Mouse (Mus musculus) CD4-positive, CD25-positive, alpha-beta regulatory T cell, adult 4 months (primary cell): ENCODE data around the gene Baz2b. TPM values are rescaled to one million over a fixed set of nuclear protein-coding genes. Genes with fewer than 3 reads are reported as not detected.
"Not testable (repeated sequence)": the region's sequence is repeated elsewhere in the genome, so short reads cannot be mapped to it uniquely, and the experiment has no call there.

Source experiments
- ATAC-seq: one replicate; pipeline ENCODE4 v1.8.0; 2017
- polyA plus RNA-seq, 2 experiments: library from polyadenylated mRNA; unstranded; fragments of 100-300 nt; shearing (Covaris generic); gene quantifications; one replicate each; pipeline ENCODE4 v1.2.1; 2017

Baz2b gene
- polyA plus RNA-seq, 2 experiments from 2014 or later: 30.7 to 38.0 TPM

- no peak for ATAC-seq
These were observed 120.7 kb downstream of the Baz2b start for GRCm38 (mm10) chr2:60088785-60089527.

- no peak for ATAC-seq
These were observed 123.3 kb downstream of the Baz2b start for GRCm38 (mm10) chr2:60086197-60086903.

DNA sequence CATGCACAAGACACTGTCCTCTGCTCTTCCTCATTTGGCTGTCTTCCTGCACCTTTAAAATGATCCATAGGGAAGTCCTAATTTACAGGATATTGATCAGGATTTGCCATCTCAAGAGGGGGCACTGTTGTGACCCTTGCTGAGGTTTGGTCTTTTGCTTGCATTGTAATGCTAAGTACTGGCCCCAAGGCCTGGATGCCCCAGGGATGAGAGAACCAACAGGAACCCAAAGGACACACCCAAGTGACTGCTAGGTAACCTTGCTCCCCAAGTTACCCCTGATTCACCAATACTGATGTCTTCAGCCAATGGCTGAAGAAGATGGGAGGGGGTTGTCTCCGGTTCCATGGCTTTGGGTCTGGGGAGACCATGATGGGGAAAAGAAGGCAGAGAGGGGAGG lies 124.8 kb downstream of the Baz2b start:
- no peak for ATAC-seq

GRCm38 (mm10) chr2:60082984-60083636 lies 126.5 kb downstream of the Baz2b start:
- peak; percentile 65 for ATAC-seq

- no peak for ATAC-seq
These were observed 127.4 kb downstream of the Baz2b start for GRCm38 (mm10) chr2:60082225-60082624.

DNA sequence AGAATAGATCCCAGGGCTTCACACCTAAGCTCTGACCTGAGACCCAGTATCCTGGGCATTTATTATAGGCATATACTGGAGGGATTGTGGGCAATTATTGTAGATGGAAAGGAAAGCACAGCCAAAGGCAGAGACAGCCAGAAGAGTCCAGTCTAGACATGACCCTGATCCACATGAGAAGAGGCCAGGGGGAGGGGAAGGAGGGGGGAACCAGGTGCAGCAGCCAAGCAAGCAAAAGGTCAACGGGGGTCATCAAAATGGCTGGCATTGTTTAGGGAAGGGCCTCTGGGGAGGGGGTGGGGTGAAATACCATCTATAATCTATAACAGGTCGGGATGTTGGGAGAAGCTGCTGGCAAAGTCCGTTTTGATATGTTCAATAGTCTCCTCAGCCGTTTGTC lies 128.8 kb downstream of the Baz2b start:
- ATAC-seq: no peak

DNA sequence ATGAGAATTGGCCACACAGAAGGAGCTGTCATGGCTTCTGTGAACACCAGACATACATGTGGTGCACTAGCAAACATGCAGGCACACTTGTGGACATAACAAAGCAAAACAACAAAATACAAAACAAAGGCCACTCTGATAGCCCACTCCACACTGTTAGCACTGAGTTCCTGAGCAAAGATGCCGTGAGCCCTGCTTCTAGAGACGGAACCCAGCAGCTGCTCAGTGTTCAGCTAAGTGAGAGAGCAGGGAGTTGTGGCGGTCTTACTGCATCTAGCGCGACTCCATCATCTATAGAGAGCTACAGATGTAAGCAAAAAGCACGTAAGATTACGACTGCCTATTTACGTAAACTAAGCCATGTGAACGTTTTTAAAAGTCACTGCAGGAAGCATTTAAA lies 132.0 kb downstream of the Baz2b start:
- ATAC-seq: no peak

DNA sequence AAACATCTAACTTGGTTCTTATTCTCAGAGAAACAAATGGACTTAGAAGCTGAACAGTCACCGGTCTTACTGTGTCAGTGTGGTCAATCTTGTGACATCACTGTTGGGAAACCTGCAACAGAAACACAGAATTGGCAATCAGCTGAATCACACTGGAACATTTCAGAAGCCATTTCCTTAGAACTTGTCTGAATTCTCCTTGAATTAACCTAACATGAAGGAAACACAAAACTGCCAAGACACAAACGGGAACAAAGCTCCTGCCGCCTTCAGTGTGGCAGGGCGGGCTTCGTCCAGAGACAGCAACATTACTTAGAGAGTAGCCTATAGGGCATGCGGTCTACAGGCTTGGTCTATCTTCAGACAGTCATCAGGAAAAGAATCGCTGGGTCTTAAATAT lies 132.8 kb downstream of the Baz2b start:
- no peak for ATAC-seq

GRCm38 (mm10) chr2:60076025-60076424 lies 133.6 kb downstream of the Baz2b start:
- ATAC-seq: no peak

GRCm38 (mm10) chr2:60073798-60074197 lies 135.8 kb downstream of the Baz2b start:
- not testable (repeated sequence) for ATAC-seq

DNA sequence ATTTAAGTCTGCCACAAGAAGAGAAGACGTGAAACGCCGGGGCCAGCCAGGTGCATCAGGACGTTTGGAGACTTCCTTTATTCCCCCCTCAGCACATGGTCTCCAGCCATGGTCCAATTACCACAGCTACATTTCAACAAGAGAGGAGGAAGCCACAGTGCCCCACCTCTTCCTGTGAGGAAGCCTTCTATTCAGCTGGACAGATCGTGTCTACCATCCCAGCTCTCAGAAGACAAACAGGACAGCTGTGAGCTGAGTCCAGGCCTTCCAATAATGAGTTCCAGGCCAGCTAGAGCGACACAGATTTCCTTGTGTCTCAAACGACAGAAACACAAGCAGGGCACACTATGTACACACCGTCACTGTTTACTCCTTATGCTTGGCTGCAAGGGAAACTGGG lies 137.8 kb downstream of the Baz2b start:
- ATAC-seq: no peak

DNA sequence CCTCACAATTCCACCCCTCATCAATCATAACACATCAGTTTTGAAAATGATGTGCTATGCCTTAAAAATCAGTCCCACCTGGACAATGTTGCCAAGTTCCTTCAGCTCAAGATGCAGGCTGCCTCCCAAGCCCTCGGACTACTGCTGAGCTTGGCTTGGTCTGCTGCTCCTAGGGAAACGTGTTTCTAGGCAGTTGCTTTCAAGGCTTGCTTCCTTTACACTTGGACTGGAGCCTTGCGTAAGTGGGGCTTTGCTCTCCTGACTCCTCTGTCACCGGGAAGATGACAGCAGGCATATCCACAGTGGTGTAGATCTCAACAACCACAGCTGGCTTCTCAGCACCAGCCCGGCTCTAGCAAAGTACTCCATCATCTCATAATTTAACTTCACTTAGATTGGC lies 138.7 kb downstream of the Baz2b start:
- ATAC-seq: no peak

GRCm38 (mm10) chr2:60068468-60068867 lies 141.2 kb downstream of the Baz2b start:
- no peak for ATAC-seq

- no peak for ATAC-seq
These were observed 144.2 kb downstream of the Baz2b start for GRCm38 (mm10) chr2:60065415-60065814.

DNA sequence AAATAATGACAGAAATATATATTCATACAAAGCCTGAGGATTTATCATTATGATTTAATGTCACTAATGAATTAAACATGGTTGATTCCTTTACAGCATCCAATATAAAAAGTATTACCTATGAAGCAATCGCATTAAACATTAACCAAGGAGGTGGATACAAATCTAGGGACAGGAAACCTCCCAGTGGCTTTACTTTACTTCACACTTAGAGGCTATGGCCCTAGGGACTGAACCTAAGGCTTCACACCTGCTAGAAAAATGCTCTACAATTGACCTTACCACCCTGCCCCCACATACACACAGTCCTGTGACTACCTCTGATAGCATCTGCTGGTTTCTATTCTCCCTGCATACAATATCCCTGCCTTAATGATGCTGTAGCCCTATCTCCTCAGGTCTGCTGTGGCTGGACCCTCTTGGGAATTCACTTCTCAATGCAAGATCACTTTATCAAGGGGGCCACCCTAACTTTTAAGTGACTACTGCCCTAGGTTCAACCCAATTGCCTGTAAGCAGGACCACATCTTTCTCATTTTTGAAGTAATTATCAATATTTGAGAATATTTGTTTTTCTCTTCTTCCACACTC lies 149.4 kb downstream of the Baz2b start:
- ATAC-seq: no peak

DNA sequence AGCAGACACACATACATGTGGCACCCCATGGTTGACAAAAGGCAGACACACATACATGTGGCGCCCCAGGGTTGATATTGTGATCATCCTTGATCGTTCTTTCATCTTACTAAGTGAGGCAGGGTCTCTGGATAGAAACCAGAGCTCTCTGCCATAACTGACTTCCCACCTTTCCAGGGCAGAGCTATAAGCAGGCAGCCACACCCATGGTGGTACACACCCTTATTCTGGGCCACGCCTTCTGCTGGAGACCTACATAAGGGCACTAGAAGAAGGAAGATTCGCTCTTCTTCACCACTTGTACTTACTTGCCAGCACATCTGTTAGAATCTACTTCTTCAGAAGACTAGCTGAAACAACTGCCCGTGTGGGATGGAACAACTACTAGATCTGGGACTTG lies 150.3 kb downstream of the Baz2b start:
- no peak for ATAC-seq

- no peak for ATAC-seq
These were observed 153.6 kb downstream of the Baz2b start for GRCm38 (mm10) chr2:60056043-60056442.

GRCm38 (mm10) chr2:60054808-60055535 lies 154.7 kb downstream of the Baz2b start:
- ATAC-seq: no peak

DNA sequence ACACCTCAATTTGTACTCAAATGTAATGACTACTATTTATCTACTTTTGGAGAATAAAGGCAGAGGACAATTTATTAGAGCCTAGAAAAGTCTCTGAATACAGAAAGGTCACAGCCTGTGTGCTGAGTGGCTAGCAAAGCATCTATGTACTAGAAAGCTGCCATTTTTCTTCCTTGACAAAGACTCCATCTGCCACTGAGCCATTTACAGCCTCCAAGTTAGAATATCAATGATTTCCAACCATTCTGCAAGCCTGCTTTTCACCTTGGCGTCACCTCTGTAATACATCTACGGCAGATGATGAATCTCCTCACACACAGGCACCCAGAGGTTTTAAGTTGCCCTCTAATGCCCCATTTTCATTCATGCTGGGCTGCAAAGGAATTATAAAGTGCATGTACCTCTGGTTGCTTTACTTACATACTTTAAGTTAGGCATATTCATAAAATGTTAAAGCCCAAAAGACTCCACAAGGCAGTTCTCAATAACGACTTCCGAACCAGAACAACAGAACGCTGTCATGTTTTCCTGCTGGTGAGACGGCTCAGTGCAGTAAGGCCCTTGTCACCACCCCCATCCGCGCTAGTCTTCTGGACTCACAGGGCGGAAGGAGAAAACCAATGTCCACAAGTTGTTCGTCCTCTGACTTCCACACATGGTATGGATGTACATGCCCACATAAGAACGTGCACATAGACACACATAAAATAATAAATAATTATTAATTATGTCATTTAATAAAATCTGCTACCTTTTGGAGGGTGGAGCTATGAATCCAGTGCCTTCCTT lies 156.2 kb downstream of the Baz2b start:
- ATAC-seq: no peak

- peak; percentile 70 for ATAC-seq
These were observed 158.8 kb downstream of the Baz2b start for GRCm38 (mm10) chr2:60050667-60051460.

GRCm38 (mm10) chr2:60049889-60050288 lies 159.8 kb downstream of the Baz2b start:
- no peak for ATAC-seq
